Mouse (Mus musculus) B cell, adult 2 months (primary cell): ENCODE results near the gene Asna1.

Experiments
- DNase-seq, 2 experiments: peaks; one replicate each; pipeline ENCODE4 v3.0.0; 2022

The Asna1 gene

GRCm38 (mm10) chr8:85034764-85035163, 9.7 kb upstream of the Asna1 start:
- DNase-seq: peak; percentile 82 to 83

- DNase-seq: no peak
Observed at GRCm38 (mm10) chr8:85033867-85034266, 8.8 kb upstream of the Asna1 start.

GRCm38 (mm10) chr8:85032622-85033311, 7.7 kb upstream of the Asna1 start:
- no peak for DNase-seq

- no peak for DNase-seq
Observed at GRCm38 (mm10) chr8:85029271-85029670, 4.2 kb upstream of the Asna1 start.

DNA sequence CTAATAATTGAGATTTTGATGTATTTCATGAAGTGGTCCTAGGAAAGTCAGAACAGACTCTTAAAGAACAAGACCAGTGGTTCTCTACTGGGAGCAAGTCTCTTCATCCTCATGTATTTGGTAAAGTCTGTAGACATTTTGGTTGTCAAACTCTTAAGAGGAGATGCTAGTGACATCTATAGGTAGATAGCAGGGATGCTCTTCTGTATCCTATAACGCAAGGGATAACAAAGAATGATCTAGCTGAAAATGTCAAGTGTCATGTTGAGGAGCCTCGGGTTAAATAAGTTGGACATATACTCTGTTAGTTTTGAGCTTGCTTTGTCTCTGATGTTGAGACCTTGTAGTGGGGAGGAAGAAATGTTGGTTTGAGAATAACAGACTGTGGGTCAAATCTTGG, 2.8 kb upstream of the Asna1 start:
- no peak for DNase-seq

DNA sequence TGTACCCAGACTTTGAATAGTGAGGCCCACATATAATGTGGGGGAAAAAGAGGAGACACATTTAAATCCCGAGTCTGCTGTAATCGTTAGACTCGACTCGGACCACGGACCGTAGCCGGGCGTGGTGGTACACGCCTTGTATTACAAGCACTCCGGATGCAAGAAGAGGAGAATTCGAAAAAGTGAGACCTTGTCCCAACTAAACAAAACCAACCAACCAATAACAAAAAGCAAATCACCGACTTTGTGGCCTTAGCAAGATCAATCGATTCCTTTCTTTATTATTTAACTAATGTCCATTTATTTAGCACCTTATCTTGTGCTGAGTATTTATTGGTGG, 2.4 kb upstream of the Asna1 start:
- peak in 1 of 2 experiments; percentile 31 for DNase-seq

DNA sequence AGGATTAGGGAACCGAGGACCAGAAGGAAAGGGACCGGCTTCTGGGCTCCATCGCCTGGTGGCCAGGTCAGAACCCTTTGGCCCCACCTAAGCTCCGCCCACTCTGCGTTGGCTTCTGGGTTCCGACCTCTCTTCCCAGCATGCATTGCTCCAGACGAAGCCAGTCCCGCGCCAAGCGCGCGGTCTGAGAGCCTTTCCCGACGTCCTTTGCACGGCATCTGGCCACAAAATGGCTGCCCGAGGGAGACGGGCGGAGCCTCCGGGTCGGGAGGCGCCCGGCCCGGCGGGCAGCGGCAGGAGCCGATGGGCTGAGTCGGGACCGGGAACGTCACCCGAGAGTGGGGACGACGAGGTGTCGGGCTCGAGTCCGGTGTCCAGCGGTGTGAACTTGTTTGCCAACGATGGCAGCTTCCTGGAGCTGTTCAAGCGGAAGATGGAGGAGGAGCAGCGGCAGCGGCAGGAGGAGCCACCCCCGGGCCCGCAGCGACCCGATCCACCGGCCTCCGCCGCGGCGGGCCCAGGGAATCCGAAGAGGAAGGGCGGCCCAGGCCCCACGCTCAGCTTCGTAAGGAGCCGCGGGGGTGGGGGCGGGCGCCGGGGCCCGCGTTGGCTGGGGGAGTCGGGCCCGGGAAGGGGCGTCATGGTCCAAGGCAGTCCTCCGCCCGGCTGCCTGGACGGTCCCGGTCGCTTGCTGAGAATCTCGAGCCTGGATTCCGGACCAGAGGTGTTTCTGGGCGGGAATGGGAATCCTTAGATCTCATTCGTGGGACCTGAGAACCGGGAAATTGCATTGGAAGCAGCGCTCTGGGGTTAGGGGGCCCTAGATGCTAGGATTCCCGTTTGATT, 1.8 kb upstream of the Asna1 start, which contains the start of gene Trir:
TSS of gene Trir (plus strand) at position 154 of the 846 bp plus-strand sequence.
- DNase-seq: peak; percentile 93 to 94

- no peak for DNase-seq
Observed at GRCm38 (mm10) chr8:85023846-85024245, 1.2 kb downstream of the Asna1 start.

GRCm38 (mm10) chr8:85021514-85022055, 3.5 kb downstream of the Asna1 start:
- DNase-seq: peak; percentile 37 to 46

DNA sequence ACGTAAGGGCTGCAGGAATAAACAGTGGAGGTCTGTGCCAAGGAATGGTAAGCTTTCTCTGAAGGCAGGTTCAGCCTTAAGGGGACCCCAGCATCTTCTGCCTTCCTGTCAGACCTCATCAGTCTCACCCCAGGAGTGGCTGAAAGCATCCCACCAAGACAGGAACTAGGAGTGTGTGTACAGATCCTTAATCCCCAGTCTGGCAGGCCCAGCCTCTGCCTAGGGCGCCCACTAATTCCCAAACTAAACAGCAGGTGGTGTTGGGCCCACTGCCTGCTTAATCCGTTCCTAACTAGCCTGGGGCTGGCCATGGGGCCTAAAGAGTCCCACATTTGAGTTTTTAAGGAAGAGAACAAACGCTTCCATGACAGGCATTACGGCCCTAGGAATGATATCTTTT, 7.9 kb downstream of the Asna1 start:
- DNase-seq: no peak

DNA sequence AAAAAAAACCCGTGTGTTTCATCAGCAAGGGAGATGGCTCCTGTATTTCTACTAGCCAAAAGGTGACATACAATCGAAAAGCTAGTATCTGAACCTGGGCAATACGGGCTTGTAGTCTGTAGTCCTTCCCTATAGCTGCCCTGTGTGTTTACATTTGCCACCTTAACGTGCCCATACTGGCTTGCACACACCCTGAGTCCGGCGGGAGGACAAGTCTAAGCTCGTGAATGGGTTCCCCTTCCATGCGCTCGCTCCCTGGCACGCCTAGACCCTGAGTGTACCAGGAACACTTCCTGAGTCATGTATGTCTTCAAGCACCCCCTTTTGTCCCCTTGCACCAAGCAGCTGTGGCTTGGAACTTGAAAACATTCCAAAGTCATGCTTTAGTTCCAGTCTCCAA, 8.4 kb downstream of the Asna1 start:
- no peak for DNase-seq

GRCm38 (mm10) chr8:85014431-85014830, 10.7 kb downstream of the Asna1 start, which contains the start of gene Best2:
TSS of gene Best2 (minus strand) at chr8:85014531.
- no peak for DNase-seq

DNA sequence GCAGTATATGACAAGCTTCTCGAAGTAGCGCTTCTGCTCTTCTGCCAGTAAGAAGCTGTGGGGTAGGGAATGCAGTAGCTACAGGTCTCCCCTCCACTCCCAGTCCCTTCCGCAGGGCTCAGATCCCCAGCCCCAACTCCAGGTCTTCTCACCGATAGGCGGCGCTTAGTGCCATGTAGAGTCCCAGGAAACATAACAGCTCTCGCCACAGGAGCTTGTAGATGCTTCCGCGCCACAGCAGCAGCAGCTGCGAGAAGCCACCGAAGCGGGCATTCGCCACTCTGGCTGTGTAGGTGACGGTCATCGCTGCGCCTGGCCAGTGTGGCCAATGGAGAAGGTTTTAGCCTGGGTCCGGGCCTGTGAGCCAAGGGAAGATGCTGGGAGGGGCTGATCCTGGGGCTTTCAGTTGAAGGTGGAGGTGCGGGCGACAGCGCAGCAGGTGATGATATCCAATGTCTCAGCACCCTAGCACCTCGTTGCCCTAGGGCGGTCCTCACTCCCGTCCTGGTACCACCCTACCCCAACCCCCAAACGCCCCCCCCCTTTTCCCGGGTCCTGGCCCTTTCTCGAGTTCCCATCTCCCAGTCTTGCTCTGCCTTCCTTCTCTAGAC, 11.7 kb downstream of the Asna1 start:
- DNase-seq: peak; percentile 76 to 78

- DNase-seq: no peak
Observed at GRCm38 (mm10) chr8:85011242-85011641, 13.8 kb downstream of the Asna1 start.

DNA sequence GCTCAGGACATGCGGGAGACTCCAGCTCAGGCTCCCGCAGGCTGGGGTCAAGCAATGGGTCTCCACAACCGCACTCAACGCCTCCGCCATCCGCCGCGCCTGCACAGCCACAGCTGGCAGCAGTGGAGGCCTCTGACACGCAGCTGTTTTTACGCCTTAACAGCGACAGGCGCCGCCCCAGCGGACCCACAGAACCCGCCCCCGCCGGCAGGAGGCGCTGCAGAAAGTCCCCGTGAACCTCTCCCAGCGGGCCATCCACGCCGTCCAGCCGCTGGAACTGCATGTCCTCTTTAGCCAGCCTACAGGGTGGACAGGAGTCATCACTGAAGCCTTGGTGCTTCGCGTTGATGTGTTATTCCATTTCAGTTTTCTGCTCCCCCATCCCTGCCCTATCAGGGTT, 17.4 kb downstream of the Asna1 start:
- peak; percentile 69 to 70 for DNase-seq

DNA sequence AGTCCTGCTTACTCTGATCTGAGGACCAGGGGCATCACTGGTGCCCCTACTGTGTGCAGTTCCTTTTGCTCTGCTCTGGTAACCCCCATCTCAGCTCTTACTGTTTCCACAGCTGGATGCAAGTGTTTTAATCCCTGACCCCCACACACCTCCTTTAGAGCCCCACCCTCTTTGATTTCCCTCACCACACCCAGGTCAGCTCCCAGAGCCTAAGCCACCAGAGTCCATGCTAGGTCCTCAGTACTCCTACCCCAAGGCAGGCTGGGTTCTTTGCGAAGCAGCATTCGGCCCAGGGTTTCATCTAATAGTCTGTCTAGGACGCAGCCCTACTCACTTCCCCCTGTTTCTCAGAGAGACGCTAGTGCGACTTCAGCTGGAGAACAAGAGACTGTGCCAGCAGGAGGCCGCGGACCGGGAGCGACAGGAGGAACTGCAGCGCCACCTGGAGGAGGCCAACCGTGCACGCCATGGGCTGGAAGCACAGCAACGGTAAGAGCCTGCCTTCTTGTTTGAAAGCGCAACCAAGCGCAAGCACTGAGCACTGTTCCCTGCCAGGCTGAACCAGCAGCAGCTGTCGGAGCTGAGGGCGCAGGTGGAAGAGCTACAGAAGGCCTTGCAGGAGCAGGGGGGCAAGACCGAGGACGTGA, 27.3 kb downstream of the Asna1 start:
- DNase-seq: peak; percentile 94 to 96

DNA sequence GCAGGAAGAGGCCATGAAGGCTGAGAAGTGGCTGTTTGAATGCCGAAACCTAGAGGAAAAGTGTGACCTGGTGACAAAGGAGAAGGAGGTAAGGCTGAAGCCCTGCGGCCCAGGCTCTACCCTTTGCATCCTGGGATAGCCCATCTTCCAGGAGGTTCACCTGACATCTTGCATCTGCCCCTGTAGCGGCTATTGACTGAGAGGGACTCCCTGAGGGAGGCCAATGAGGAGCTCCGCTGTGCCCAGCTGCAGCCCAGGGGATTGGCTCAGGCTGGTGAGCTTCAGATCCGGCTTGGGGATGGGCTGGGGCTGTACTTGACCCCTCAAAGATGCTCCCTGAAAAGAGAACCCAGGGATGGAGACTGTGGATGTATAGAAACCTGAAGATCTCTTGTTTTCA, 28.1 kb downstream of the Asna1 start:
- no peak for DNase-seq

DNA sequence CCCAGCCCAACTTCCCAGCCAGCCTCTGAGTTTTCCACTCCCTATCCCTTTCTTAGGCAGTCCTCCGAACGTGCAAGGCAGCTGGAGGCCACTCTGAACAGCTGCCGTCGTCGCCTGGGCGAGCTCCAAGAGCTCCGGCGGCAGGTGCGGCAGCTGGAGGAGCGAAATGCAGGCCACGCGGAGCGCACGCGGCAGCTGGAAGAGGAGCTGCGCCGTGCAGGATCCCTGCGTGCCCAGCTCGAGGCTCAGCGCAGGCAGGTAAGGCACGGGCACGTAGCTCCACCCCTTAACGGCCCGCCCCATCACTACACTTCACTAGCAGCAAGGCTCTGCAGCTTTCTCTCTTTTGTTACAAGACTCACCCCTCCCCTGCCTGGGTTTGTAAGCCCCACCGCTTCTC, 29.4 kb downstream of the Asna1 start:
- DNase-seq: no peak

GRCm38 (mm10) chr8:84994375-84994774, 30.7 kb downstream of the Asna1 start:
- DNase-seq: no peak

GRCm38 (mm10) chr8:84990836-84991235, 34.2 kb downstream of the Asna1 start:
- peak; percentile 65 to 68 for DNase-seq

GRCm38 (mm10) chr8:84990349-84990748, 34.7 kb downstream of the Asna1 start, which contains the start of gene Hook2:
TSS of gene Hook2 (plus strand) at chr8:84990603.
- DNase-seq: peak; percentile 98 to 99

- DNase-seq: peak; percentile 92
Observed at GRCm38 (mm10) chr8:84989810-84990209, 35.3 kb downstream of the Asna1 start.

- peak; percentile 39 to 44 for DNase-seq
Observed at GRCm38 (mm10) chr8:84989311-84989731, 35.8 kb downstream of the Asna1 start.
